Mouse (Mus musculus): ENCODE data around the gene Pycr1. TPM values are rescaled to one million over a fixed set of nuclear protein-coding genes. Genes with fewer than 3 reads are reported as not detected.

Gene Pycr1
- polyA plus RNA-seq, 1 experiment from 2014 or later: 21.8 TPM

GRCm38 (mm10) chr11:120630881-120631725 is 12.5 kb downstream of the Pycr1 start:
- peak overlapping the region; percentile 38; the same call in 1 of the 2 replicates for H3K9ac ChIP-seq (ENCODE audit: low read depth, low read length)

GRCm38 (mm10) chr11:120630401-120630871 is 13.1 kb downstream of the Pycr1 start:
- H3K36me3 ChIP-seq (ENCODE audit: control insufficient read depth, insufficient read depth, low read length): peaks cover 28% of the 10 kb centered on the region
- H3K9me3 ChIP-seq (ENCODE audit: control insufficient read depth, low read length): no peaks in the 10 kb centered on the region
- H3K27me3 ChIP-seq (ENCODE audit: control insufficient read depth, insufficient read depth, low read length): no peaks in the 10 kb centered on the region
- 22% methylated on average over 5 of the region's 5 CpGs for WGBS
- H3K27ac ChIP-seq (ENCODE audit: low read depth, low read length): peak overlapping the region; percentile 76
- H3K9ac ChIP-seq (ENCODE audit: low read depth, low read length): peak overlapping the region; percentile 38; the same call in 1 of the 2 replicates
- H3K4me3 ChIP-seq (ENCODE audit: low read length): no peak overlapping the region; the same call in 1 of the 2 replicates
- no peak for ATAC-seq (ENCODE audit: low FRiP score, low TSS enrichment)
- peak overlapping the region; percentile 20 for H3K4me2 ChIP-seq (replicated peaks; ENCODE audit: low read depth, low read length)
- peaks cover 35% of the 10 kb centered on the region for H3K4me1 ChIP-seq (ENCODE audit: control insufficient read depth, insufficient read depth, low read length)

More at GRCm38 (mm10) chr11:120630881-120631725, 12.5 kb downstream of the Pycr1 start:
- no peak for ATAC-seq (ENCODE audit: low FRiP score, low TSS enrichment)
- peaks cover 28% of the 10 kb centered on the region for H3K36me3 ChIP-seq (ENCODE audit: control insufficient read depth, insufficient read depth, low read length)
- peak overlapping the region; percentile 98; the same call in 1 of the 2 replicates for H3K4me3 ChIP-seq (ENCODE audit: low read length)
- peaks cover 33% of the 10 kb centered on the region for H3K4me1 ChIP-seq (ENCODE audit: control insufficient read depth, insufficient read depth, low read length)
- H3K9me3 ChIP-seq (ENCODE audit: control insufficient read depth, low read length): no peaks in the 10 kb centered on the region
- no peaks in the 10 kb centered on the region for H3K27me3 ChIP-seq (ENCODE audit: control insufficient read depth, insufficient read depth, low read length)
- WGBS: 22% methylated on average over 7 of the region's 7 CpGs
- peak overlapping the region; percentile 61 for H3K4me2 ChIP-seq (replicated peaks; ENCODE audit: low read depth, low read length)
- H3K27ac ChIP-seq (ENCODE audit: low read depth, low read length): peak overlapping the region; percentile 88

GRCm38 (mm10) chr11:120629911-120630310 is 13.7 kb downstream of the Pycr1 start:
- Histone ChIP-seq H3K9ac (ENCODE audit: low read depth, low read length) (peak overlapping the region; percentile 38), H3K27me3 (ENCODE audit: control insufficient read depth, insufficient read depth, low read length) (no peaks in the 10 kb centered on the region), H3K4me2 (replicated peaks; ENCODE audit: low read depth, low read length) (peak overlapping the region; percentile 20), H3K36me3 (ENCODE audit: control insufficient read depth, insufficient read depth, low read length) (peaks cover 28% of the 10 kb centered on the region), H3K4me3 (ENCODE audit: low read length) (peak overlapping the region; percentile 9; the same call in 1 of the 2 replicates), H3K27ac (ENCODE audit: low read depth, low read length) (peak overlapping the region; percentile 76; the same call in 1 of the 2 replicates), H3K4me1 (ENCODE audit: control insufficient read depth, insufficient read depth, low read length) (peaks cover 39% of the 10 kb centered on the region), H3K9me3 (ENCODE audit: control insufficient read depth, low read length) (no peaks in the 10 kb centered on the region)
- ATAC-seq (ENCODE audit: low FRiP score, low TSS enrichment): no peak
- WGBS: 22% methylated on average over 7 of the region's 7 CpGs

GRCm38 (mm10) chr11:120629341-120629730 is 14.2 kb downstream of the Pycr1 start:
- no peak overlapping the region; the same call in 1 of the 2 replicates for H3K4me2 ChIP-seq (replicated peaks; ENCODE audit: low read depth, low read length)
- WGBS: 81% methylated on average over 23 of the region's 23 CpGs
- H3K4me3 ChIP-seq (ENCODE audit: low read length): peak overlapping the region; percentile 9; the same call in 1 of the 2 replicates

DNA sequence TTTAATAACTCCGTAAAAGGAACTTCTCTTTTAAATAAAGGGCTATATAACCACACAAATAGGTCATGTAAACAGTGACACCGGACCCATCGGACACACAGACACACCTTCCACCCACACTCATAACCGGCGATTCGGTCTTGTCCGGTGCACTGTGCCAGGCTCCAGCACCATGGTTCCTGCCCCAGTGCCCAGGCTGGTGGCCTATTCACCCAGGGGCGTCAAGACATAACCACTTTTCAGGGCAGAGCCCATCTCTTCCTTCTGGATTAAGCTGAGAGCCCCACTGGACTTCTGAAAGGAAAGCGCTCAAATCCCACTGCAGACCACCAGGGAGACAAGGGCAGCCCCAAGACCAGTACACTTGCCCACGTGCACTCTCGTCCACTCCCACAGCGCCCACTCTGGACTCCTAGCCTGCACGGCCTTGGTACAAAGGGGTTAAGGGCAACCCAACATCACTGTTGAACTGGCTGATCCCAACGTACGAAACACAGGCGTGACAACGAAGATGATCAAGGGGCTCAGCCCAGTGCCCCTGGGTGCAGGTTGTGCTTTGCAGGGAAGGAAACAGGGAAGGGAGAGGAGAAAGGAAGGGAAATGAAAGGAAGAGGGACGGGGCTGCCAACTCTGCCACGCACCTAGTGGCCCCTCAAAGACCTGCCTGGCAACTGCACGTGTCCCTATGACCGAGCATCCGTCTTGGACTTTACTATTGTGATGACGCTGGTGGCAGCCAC is 14.8 kb downstream of the Pycr1 start:
- no peak for ATAC-seq (ENCODE audit: low FRiP score, low TSS enrichment)
- no peaks in the 10 kb centered on the region for H3K27me3 ChIP-seq (ENCODE audit: control insufficient read depth, insufficient read depth, low read length)
- H3K4me3 ChIP-seq (ENCODE audit: low read length): no peak overlapping the region
- no peak overlapping the region for H3K4me2 ChIP-seq (replicated peaks; ENCODE audit: low read depth, low read length)
- no peak overlapping the region for H3K27ac ChIP-seq (ENCODE audit: low read depth, low read length)
- H3K36me3 ChIP-seq (ENCODE audit: control insufficient read depth, insufficient read depth, low read length): peaks cover 28% of the 10 kb centered on the region
- no peaks in the 10 kb centered on the region for H3K9me3 ChIP-seq (ENCODE audit: control insufficient read depth, low read length)
- no peak overlapping the region for H3K9ac ChIP-seq (ENCODE audit: low read depth, low read length)
- 94% methylated on average over 23 of the region's 23 CpGs for WGBS
- H3K4me1 ChIP-seq (ENCODE audit: control insufficient read depth, insufficient read depth, low read length): peaks cover 41% of the 10 kb centered on the region

More at GRCm38 (mm10) chr11:120629341-120629730, 14.2 kb downstream of the Pycr1 start:
- Histone ChIP-seq H3K27ac (ENCODE audit: low read depth, low read length) (peak overlapping the region; percentile 53; the same call in 1 of the 2 replicates), H3K9me3 (ENCODE audit: control insufficient read depth, low read length) (no peaks in the 10 kb centered on the region), H3K9ac (ENCODE audit: low read depth, low read length) (peak overlapping the region; percentile 38; the same call in 1 of the 2 replicates), H3K27me3 (ENCODE audit: control insufficient read depth, insufficient read depth, low read length) (no peaks in the 10 kb centered on the region), H3K36me3 (ENCODE audit: control insufficient read depth, insufficient read depth, low read length) (peaks cover 28% of the 10 kb centered on the region), H3K4me1 (ENCODE audit: control insufficient read depth, insufficient read depth, low read length) (peaks cover 39% of the 10 kb centered on the region)
- no peak for ATAC-seq (ENCODE audit: low FRiP score, low TSS enrichment)

DNA sequence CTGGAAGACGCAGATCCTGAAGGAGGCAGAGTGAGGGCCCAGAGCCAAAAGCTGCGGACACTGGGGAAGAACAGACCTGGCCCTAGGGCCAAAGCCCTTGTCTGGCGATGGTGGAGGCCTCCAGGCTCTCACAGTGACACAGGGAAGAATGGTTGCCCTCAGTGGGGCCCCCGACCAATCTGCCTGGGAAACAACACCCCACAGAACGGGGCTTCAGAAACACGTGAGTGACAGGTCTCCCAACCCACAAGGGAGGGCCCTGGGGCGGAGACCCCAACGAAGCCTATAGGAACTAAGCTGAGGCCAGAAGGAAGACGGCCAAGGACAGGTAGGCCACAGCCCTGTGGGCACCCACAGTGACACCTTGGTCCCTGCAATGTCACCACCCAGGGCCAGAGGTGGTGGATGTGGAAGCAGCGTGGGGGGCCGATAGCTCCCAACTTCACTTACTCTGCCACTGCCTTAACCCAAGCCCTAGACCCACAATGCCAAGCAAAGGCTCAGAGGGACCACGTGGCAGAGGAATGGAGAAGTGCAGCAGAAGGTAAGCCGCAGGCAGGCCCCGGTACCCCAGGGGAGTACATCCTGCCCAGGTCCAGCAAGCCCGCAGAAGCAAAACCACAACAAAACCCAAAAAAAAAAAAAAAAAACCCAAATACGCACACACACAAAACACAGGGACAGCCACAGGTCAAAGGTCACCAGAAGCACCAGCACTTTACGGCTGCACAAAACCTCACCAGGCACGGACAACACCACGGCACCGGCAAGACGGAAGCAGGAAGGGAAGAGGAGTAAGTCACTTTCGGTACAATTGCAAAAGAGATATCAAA is 15.9 kb downstream of the Pycr1 start:
- Histone ChIP-seq H3K36me3 (ENCODE audit: control insufficient read depth, insufficient read depth, low read length) (peaks cover 34% of the 10 kb centered on the region), H3K9ac (ENCODE audit: low read depth, low read length) (no peak overlapping the region), H3K9me3 (ENCODE audit: control insufficient read depth, low read length) (no peaks in the 10 kb centered on the region), H3K27me3 (ENCODE audit: control insufficient read depth, insufficient read depth, low read length) (no peaks in the 10 kb centered on the region), H3K4me3 (ENCODE audit: low read length) (no peak overlapping the region), H3K27ac (ENCODE audit: low read depth, low read length) (no peak overlapping the region), H3K4me1 (ENCODE audit: control insufficient read depth, insufficient read depth, low read length) (peaks cover 41% of the 10 kb centered on the region), H3K4me2 (replicated peaks; ENCODE audit: low read depth, low read length) (no peak overlapping the region)
- no peak for ATAC-seq (ENCODE audit: low FRiP score, low TSS enrichment)
- whole genome bisulfite sequencing: 84% methylated on average over 22 of the region's 22 CpGs

GRCm38 (mm10) chr11:120626785-120627467 is 16.6 kb downstream of the Pycr1 start:
- Histone ChIP-seq H3K4me2 (replicated peaks; ENCODE audit: low read depth, low read length) (no peak overlapping the region), H3K9me3 (ENCODE audit: control insufficient read depth, low read length) (no peaks in the 10 kb centered on the region), H3K27me3 (ENCODE audit: control insufficient read depth, insufficient read depth, low read length) (no peaks in the 10 kb centered on the region), H3K4me1 (ENCODE audit: control insufficient read depth, insufficient read depth, low read length) (peaks cover 36% of the 10 kb centered on the region), H3K27ac (ENCODE audit: low read depth, low read length) (no peak overlapping the region), H3K4me3 (ENCODE audit: low read length) (no peak overlapping the region), H3K36me3 (ENCODE audit: control insufficient read depth, insufficient read depth, low read length) (peaks cover 39% of the 10 kb centered on the region), H3K9ac (ENCODE audit: low read depth, low read length) (no peak overlapping the region; the same call in 1 of the 2 replicates)
- WGBS: 91% methylated on average over 11 of the region's 11 CpGs
- ATAC-seq (ENCODE audit: low FRiP score, low TSS enrichment): no peak

All from kidney, embryonic 14.5 days (tissue).